Mouse (Mus musculus) limb, embryonic 14.5 days (tissue): ENCODE measurements around the gene Gstm6. TPM values are rescaled to one million over a fixed set of nuclear protein-coding genes. Genes with fewer than 3 reads are reported as not detected.
"Not testable (repeated sequence)": the region's sequence is repeated elsewhere in the genome, so short reads cannot be mapped to it uniquely, and the experiment has no call there.

ENCODE experiments used
- ATAC-seq: fragments of 200-750 bp; cut with Nextera tagmentation; 2 replicates; pipeline ENCODE4 v1.8.0; 2017; ENCODE audit warnings: low read depth, moderate number of reproducible peaks, moderate TSS enrichment; ENCODE audit not compliant: low FRiP score
- DNase-seq: peaks from one replicate; pipeline ENCODE4 v3.0.0-alpha.2; 2015; ENCODE audit warnings: low spot score
- H3K27ac ChIP-seq: fragments of 300-500 bp; sonication (generic); replicated peaks from 2 replicates; pipeline ENCODE4 v1.5.1; 2014; ENCODE audit warnings: low read depth, mild to moderate bottlenecking, low read length, moderate library complexity, mixed read lengths
- H3K27me3 ChIP-seq: fragments of 300-500 bp; sonication (generic); 2 replicates; pipeline ENCODE4 v1.6.1; 2014; ENCODE audit warnings: low read length, mixed read lengths; ENCODE audit not compliant: control insufficient read depth, insufficient read depth
- H3K36me3 ChIP-seq: fragments of 300-500 bp; sonication (generic); 2 replicates; pipeline ENCODE4 v1.6.1; 2014; ENCODE audit warnings: mild to moderate bottlenecking, low read length, moderate library complexity, mixed read lengths; ENCODE audit not compliant: control insufficient read depth, insufficient read depth
- H3K4me1 ChIP-seq: fragments of 300-500 bp; sonication (generic); 2 replicates; pipeline ENCODE4 v1.6.1; 2014; ENCODE audit warnings: antibody characterized with exemption, low read length, mixed read lengths; ENCODE audit not compliant: control insufficient read depth, insufficient read depth
- H3K4me2 ChIP-seq: fragments of 300-500 bp; sonication (generic); replicated peaks from 2 replicates; pipeline ENCODE4 v1.6.1; 2014; ENCODE audit warnings: low read depth, mild to moderate bottlenecking, low read length, moderate library complexity; ENCODE audit not compliant: severe bottlenecking
- H3K4me3 ChIP-seq: fragments of 300-500 bp; sonication (generic); replicated peaks from 2 replicates; pipeline ENCODE4 v1.5.1; 2014; ENCODE audit warnings: low read length
- H3K9ac ChIP-seq: fragments of 300-500 bp; sonication (generic); 2 replicates; pipeline ENCODE4 v1.6.1; 2014; ENCODE audit warnings: mild to moderate bottlenecking, low read depth, low read length, moderate library complexity; ENCODE audit not compliant: severe bottlenecking
- H3K9me3 ChIP-seq: fragments of 300-500 bp; sonication (generic); 2 replicates; pipeline ENCODE4 v1.6.1; 2016; ENCODE audit warnings: low read length; ENCODE audit not compliant: control insufficient read depth
- POLR2A ChIP-seq: fragments of 200-500 bp; IDR thresholded peaks from 2 replicates; pipeline ENCODE4 v1.8.0; 2012; ENCODE audit warnings: inconsistent platforms, mild to moderate bottlenecking, moderate library complexity, borderline replicate concordance; ENCODE audit not compliant: insufficient read depth, insufficient read length; ENCODE audit errors: extremely low read depth
- WGBS: fragments of 180-500 bp; shearing (Covaris S2); extraction: QIAGEN DNeasy Blood & Tissue Kit; methylation state at CpG from one replicate; pipeline ENCODE4 v1.1.7; 2014; 5-methylcytosine and 5-hydroxymethylcytosine counted together
- polyA plus RNA-seq, 2 experiments: library from polyadenylated mRNA; depleted of rRNA in 1 of 2; stranded (reverse) in 1 of 2; unstranded in 1 of 2; fragments of >200 nt; fragmentation: Nextera tagmentation in 1 of 2; extraction: Ambion mirVana in 1 of 2; gene quantifications; 2 replicates each; pipeline versions ENCODE4 v1.2.1 to v1.2.3; 2012 to 2014

Gstm6 gene
- polyA plus RNA-seq, 2 experiments = 7.6 to 9.5 TPM

DNA sequence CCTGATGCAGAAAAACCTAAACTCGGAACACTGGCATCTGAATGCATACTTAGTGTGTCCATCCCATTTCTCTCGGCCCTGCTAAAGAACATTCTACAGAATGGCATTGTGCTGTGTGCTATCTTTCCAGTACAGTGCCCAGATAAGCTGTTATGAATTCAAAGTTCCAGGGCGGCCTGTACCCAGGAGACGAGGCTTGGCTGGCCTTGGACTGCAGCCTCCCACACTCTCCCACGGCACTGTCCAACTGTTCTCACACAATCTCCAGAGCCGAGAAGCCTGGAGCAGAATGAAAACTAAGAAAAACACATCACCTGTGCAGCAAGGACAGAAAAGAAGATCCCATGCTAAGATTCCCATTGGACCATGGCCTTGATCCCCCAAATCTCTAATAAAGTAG lies 39.2 kb upstream of the Gstm6 start:
- Histone ChIP-seq H3K4me1 (no peaks in the 10 kb centered on the region), H3K9me3 (no peaks in the 10 kb centered on the region), H3K36me3 (no peaks in the 10 kb centered on the region), H3K4me3 (no peak overlapping the region), H3K27me3 (no peaks in the 10 kb centered on the region), H3K4me2 (no peak overlapping the region), H3K27ac (no peak overlapping the region), H3K9ac (no peak overlapping the region)
- no peak for TF ChIP-seq POLR2A
- ATAC-seq (no peak), DNase-seq (no peak)
- WGBS = 81% methylated on average over 6 of the region's 6 CpGs

GRCm38 (mm10) chr3:107981261-107981660 lies 37.7 kb upstream of the Gstm6 start:
- no peaks in the 10 kb centered on the region for H3K36me3 ChIP-seq
- no peak overlapping the region for H3K4me2 ChIP-seq
- no peak overlapping the region for H3K9ac ChIP-seq
- H3K27me3 ChIP-seq = no peaks in the 10 kb centered on the region
- no peaks in the 10 kb centered on the region for H3K9me3 ChIP-seq
- no peak for DNase-seq
- no peak overlapping the region for H3K27ac ChIP-seq
- WGBS = 70% methylated on average over 3 of the region's 3 CpGs
- no peak for ATAC-seq
- H3K4me1 ChIP-seq = no peaks in the 10 kb centered on the region
- TF ChIP-seq POLR2A = no peak
- no peak overlapping the region for H3K4me3 ChIP-seq

DNA sequence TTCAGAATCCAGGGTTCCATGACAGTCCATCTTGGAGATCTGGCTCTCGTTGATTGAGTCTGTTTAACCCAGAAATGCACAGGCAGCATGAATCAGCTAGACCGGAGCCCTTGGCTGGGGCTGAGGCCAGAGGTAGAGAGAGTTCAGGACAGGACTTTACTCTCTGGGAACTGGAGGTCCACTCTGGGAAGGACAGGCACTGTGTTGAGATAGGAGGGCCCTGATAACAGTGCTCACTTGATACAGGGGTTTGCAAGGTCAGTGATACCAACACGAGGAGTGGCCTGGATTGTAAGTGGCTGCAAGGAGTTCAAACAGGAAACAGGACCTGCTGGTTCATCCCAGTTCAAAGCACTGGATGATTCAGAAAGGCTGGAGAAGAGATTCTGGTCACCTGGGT lies 34.1 kb upstream of the Gstm6 start:
- no peaks in the 10 kb centered on the region for H3K36me3 ChIP-seq

DNA sequence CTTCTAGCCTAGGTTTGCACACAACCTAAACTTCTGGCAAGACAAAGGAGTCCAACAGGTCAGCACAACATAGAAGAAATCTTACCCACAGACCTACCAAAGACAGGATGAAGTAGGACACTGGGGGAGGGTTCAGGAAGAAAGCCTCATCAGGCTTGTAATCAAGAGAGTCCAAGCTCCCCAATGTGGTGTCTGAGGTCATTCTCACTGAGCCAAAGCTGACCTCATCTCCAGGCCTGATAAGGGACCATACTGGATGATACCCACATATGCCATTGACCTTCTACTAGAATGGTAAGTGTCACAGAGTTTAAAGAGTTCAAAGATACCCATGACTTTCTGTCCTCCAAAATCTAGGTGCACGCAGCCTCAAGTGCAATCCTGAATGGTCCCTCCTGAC lies 30.7 kb upstream of the Gstm6 start:
- Histone ChIP-seq H3K9me3 (no peaks in the 10 kb centered on the region), H3K9ac (no peak overlapping the region), H3K36me3 (no peaks in the 10 kb centered on the region), H3K4me3 (no peak overlapping the region), H3K27ac (no peak overlapping the region), H3K4me2 (no peak overlapping the region), H3K27me3 (no peaks in the 10 kb centered on the region), H3K4me1 (no peaks in the 10 kb centered on the region)
- no peak for TF ChIP-seq POLR2A
- 91% methylated on average over 1 of the region's 1 CpGs for WGBS
- DNase-seq = no peak
- no peak for ATAC-seq

More for the DNA sequence above, 34.1 kb upstream of the Gstm6 start:
- Histone ChIP-seq H3K4me3 (no peak overlapping the region), H3K4me1 (no peaks in the 10 kb centered on the region), H3K27me3 (no peaks in the 10 kb centered on the region), H3K9ac (no peak overlapping the region), H3K9me3 (no peaks in the 10 kb centered on the region), H3K4me2 (no peak overlapping the region), H3K27ac (no peak overlapping the region)
- DNase-seq (no peak), ATAC-seq (no peak)
- no peak for TF ChIP-seq POLR2A
- WGBS = 76% methylated on average over 3 of the region's 3 CpGs

GRCm38 (mm10) chr3:107972070-107972469 lies 28.5 kb upstream of the Gstm6 start:
- ATAC-seq (no peak), DNase-seq (no peak)
- Histone ChIP-seq H3K27me3 (no peaks in the 10 kb centered on the region), H3K9me3 (no peaks in the 10 kb centered on the region), H3K36me3 (no peaks in the 10 kb centered on the region), H3K9ac (no peak overlapping the region), H3K4me1 (no peaks in the 10 kb centered on the region), H3K27ac (no peak overlapping the region), H3K4me3 (no peak overlapping the region), H3K4me2 (no peak overlapping the region)
- 92% methylated on average over 3 of the region's 3 CpGs for WGBS
- TF ChIP-seq POLR2A = no peak

DNA sequence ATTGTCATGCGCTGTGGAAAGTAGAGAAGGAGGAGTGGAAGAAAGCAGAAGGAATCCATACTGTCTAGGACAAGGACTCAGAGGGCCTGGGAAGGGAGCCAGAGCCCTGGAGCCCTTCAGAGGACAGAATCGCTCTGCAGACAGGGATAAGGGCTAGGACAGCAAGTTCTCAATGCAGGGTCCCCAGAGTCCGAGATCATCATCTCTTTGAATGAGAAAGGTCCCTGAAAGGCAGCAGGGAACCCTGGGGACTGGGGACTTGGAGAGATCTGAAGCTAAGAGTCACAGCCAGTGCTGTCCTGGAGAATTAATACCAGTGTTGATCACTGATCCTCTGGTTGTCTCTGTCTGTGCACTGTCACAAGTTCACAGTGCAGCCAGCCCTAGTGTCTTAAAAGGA lies 27.6 kb upstream of the Gstm6 start:
- not testable (repeated sequence) for ATAC-seq
- WGBS = 59% methylated on average over 3 of the region's 3 CpGs

More for the DNA sequence above, 27.6 kb upstream of the Gstm6 start:
- H3K36me3 ChIP-seq, DNase-seq, H3K4me3 ChIP-seq, H3K27me3 ChIP-seq, H3K9ac ChIP-seq, H3K4me2 ChIP-seq, H3K27ac ChIP-seq, H3K9me3 ChIP-seq, H3K4me1 ChIP-seq: not testable (repeated sequence)
